Mouse (Mus musculus) cerebellum, adult 9-11 months (tissue): Measurements from ENCODE around the gene Mllt3.
"Not testable (repeated sequence)": the region's sequence is repeated elsewhere in the genome, so short reads cannot be mapped to it uniquely, and the experiment has no call there.

ENCODE experiments used
- DNase-seq: peaks from one replicate; pipeline ENCODE4 v3.0.0; 2022

Mllt3 gene

GRCm38 (mm10) chr4:88011870-88012572 is 21.1 kb downstream of the Mllt3 start:
- no peak for DNase-seq

- no peak for DNase-seq
Observed at GRCm38 (mm10) chr4:88010441-88010840, 22.7 kb downstream of the Mllt3 start.

- DNase-seq, result no peak
Observed at GRCm38 (mm10) chr4:88005801-88006200, 27.4 kb downstream of the Mllt3 start.

GRCm38 (mm10) chr4:88003159-88003948 is 29.8 kb downstream of the Mllt3 start:
- no peak for DNase-seq

- no peak for DNase-seq
Observed at GRCm38 (mm10) chr4:87991710-87992109, 41.5 kb downstream of the Mllt3 start.

- DNase-seq, result no peak
Observed at GRCm38 (mm10) chr4:87990940-87991339, 42.2 kb downstream of the Mllt3 start.

- no peak for DNase-seq
Observed at GRCm38 (mm10) chr4:87985281-87985680, 47.9 kb downstream of the Mllt3 start.

- DNase-seq, result no peak
Observed at GRCm38 (mm10) chr4:87984589-87984988, 48.6 kb downstream of the Mllt3 start.

GRCm38 (mm10) chr4:87984091-87984490 is 49.1 kb downstream of the Mllt3 start:
- no peak for DNase-seq

GRCm38 (mm10) chr4:87982578-87982977 is 50.6 kb downstream of the Mllt3 start:
- DNase-seq, result no peak

- no peak for DNase-seq
Observed at GRCm38 (mm10) chr4:87977820-87978448, 55.2 kb downstream of the Mllt3 start.

GRCm38 (mm10) chr4:87965836-87966235 is 67.3 kb downstream of the Mllt3 start:
- no peak for DNase-seq

GRCm38 (mm10) chr4:87964890-87965289 is 68.3 kb downstream of the Mllt3 start:
- not testable (repeated sequence) for DNase-seq

GRCm38 (mm10) chr4:87963773-87964076 is 69.4 kb downstream of the Mllt3 start:
- no peak for DNase-seq

GRCm38 (mm10) chr4:87963055-87963772 is 70.0 kb downstream of the Mllt3 start:
- no peak for DNase-seq

- no peak for DNase-seq
Observed at GRCm38 (mm10) chr4:87961872-87962271, 71.3 kb downstream of the Mllt3 start.

GRCm38 (mm10) chr4:87957852-87958251 is 75.3 kb downstream of the Mllt3 start:
- no peak for DNase-seq

GRCm38 (mm10) chr4:87957198-87957597 is 76.0 kb downstream of the Mllt3 start:
- no peak for DNase-seq

- DNase-seq, result no peak
Observed at GRCm38 (mm10) chr4:87955132-87955531, 78.0 kb downstream of the Mllt3 start.

GRCm38 (mm10) chr4:87954421-87955083 is 78.6 kb downstream of the Mllt3 start:
- no peak for DNase-seq

GRCm38 (mm10) chr4:87953736-87954135 is 79.4 kb downstream of the Mllt3 start:
- no peak for DNase-seq

- no peak for DNase-seq
Observed at GRCm38 (mm10) chr4:87953268-87953667, 79.9 kb downstream of the Mllt3 start.

GRCm38 (mm10) chr4:87949451-87949850 is 83.7 kb downstream of the Mllt3 start:
- DNase-seq, result no peak
